Mouse (Mus musculus) ovary, adult 2 months (tissue): ENCODE results near the gene Majin. TPM values are rescaled to one million over a fixed set of nuclear protein-coding genes. Genes with fewer than 3 reads are reported as not detected.

Experiments
- polyA plus RNA-seq: library from polyadenylated mRNA; depleted of rRNA; stranded (reverse); fragments of >200 nt; gene quantifications from 2 replicates; pipeline ENCODE4 v1.2.3, GENCODE M21; 2012; rRNA removed

Gene Majin
- polyA plus RNA-seq, result 0.44 and 0.75 TPM in 2 replicates

DNA sequence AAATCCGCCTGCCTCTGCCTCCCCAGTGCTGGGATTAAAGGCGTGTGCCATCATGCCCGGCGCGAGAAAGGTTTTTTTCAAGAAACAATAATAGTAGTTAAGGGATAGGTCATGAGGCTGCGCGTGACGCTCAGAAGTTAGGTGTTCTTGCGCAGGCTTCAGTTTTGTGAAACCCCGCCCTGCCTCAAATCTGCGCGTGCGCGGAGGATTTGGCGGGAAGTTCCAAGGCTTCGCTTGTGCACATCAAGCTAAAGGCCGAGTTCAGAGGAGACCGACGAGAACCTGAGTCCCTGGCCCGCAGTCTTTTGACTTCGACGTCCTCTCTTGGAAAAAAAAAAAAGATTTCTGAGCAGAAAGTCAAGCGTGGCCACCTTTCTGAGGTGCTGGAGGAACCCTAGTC, at the start of gene Majin:
Gene Majin, plus strand, starts transcription at position 258 of the 400 bp plus-strand sequence.

DNA sequence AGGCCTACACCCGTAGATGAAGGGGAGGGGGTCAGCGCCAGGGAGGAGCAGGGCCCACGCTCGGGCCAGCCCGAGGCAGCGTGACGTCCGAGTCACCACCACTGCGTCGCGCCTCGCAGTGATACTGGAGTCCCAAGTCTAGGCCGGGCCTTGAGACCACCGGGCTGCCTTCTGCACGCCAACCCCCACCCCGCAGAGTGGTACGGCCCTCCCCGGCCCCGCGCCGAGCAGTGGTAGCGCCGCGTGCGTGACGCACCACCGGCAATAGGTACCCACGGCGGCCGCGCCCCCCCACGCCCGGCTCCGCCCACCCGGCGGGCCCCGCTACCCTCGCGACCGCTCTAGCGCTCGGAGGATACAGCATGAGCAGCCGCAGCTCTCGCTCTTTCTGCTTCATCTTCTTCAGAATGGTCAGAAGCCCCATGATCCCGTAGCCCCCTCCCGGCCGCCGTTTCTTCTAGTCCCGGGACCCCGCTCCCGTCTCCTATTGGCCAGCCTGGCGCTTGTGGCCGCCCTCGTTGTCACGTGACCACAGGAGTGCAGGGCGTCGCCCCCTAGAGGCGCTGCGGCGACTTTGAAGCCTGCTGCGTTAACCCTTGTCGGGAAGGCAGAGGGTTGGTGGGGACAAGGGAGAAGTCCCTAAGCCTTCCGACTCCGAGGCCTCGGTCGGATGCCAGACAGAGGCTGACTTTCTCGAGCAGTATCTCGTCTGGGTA, 43.4 kb upstream of the Majin start, which contains the start of gene Batf2:
Gene Batf2, plus strand, starts transcription at position 306 of the 716 bp plus-strand sequence.

DNA sequence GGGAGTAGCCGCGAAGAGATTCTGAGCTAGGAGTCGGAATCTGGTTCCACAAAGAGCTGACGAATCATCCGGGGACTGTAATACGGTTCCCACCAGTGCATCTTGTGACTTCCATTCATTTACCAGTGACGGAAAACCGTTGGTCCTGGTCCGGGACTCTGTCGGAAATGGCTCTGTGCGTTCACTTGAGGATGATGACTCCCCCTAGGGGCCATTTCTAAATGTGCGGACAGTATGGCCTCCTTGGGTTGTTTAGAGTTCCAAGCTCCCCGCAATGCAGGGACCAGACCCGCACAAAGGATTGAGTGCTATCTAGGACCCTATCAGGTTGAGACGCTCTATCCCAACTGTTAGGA, 42.8 kb upstream of the Majin start, which contains the start of gene Arl2:
Gene Arl2, minus strand, starts transcription at position 155 of the 356 bp plus-strand sequence.

DNA sequence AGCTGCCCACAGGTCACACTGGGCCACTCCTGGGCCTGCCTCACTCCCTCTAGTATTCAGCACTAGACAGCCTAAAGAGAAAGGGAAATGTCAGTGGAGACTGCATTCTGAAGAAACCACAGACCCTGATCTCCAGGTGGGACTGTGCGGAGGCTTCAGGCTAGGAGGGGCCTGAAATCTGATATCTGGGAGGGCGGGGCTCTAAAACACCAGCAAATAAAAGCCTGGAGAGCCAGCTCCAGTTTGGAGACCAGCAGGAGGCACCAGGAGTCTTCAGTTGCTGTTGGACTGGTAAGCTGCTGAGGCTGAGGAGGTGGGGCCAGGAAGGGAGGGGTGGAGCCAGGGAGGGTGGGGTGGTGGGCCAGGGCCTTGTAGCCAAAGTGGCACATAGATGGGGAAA, 41.9 kb downstream of the Majin start, which contains the start of gene Gpha2:
Gene Gpha2, plus strand, starts transcription at position 246 of the 400 bp plus-strand sequence.

DNA sequence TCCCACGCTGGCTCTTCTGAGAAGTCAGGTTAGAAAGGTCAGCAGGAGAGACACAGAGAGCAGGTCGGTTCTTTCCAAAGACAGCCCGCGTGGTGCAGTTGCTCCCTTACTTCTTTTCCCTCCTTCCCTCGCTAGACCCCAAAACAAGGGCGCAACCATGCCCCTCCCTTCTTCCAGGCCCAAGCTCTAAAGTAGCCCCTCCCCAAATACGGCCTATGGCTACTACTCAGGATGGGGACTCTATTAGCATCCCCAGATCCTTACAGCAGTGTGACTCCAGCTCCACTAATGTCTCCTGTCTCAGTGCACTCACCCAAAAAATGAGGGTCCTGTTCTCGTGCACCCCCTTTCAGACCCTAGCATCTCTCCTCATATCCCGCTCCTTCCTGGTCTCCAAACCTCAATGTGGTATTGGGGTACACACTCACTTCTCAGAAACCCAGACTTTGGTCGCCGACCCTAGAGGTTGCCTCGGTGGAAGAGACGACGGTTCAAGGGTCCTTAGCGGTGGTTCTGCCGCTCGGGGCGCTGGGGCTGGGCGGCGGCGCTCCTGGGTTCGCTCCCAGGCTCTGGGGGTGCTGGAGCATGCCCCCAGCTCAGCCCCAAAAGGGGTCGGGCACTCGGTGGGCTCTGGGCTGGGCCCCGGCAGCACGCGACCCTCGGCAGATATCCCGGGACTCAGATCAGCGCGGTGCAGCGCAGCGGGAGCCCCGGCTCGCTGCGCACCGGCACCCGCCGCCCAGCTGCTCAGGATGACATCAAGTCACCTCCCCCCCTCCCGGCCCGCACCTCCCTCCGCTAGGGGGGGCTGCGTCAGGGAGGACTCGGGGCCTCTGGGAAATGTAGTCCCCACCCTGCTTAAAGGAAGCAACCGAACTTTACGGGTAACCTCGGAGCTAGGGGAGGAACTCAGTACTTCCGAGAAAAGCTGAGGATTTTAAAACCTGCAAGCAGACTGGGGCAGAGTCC, 51.2 kb downstream of the Majin start, which contains the start of gene Ppp2r5b:
Gene Ppp2r5b, minus strand, starts transcription at position 789 of the 969 bp plus-strand sequence.

DNA sequence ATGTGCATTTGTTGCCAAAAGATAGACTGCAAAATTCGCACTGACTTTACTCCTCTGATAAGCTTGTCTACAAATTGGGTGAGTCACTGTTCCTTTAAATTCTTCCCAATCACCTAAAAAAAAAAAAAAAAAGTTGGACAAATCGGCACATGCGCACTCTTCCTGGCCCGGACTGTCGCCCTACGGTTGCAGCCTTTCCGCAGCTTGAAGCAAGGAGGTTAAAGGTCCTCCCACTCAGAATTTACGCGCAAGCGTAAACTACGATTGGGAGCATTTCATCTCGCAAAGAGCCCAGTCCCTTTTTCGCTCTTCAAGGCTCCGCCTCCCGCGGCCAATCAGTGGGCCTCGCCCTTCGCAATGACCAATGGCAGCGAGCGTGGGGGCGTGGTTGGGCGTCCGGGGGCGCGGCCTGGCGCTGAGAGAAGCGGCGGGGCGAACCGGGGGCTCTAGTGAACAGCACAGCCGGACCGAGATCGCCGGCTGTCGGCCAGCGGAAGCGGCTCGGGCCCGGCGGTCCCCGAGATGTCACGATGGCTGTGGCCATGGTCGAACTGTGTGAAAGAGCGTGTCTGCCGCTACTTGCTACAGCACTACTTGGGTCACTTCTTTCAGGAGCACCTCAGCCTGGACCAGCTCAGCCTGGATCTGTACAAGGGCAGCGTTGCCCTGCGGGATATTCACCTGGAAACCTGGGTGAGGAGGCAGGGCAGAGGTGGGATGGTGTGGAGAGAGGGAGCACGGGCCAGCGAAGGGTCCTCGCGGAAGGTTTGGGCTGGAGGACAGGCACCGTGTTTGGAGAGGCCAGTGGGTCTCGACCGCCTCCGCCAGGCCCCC, 57.3 kb downstream of the Majin start, which contains the start of gene Atg2a:
Gene Atg2a, plus strand, starts transcription at position 395 of the 834 bp plus-strand sequence.

Other genes with a start within 250 kb of the Majin start
- 29.1 and 51.7 TPM in 2 replicates for gene Pola2, start 220.2 kb upstream of the Majin start, polyA plus RNA-seq
- gene Slc22a20, start 198.2 kb upstream of the Majin start, polyA plus RNA-seq, result not detected in 2 replicates
- gene Capn1, start 168.5 kb upstream of the Majin start, polyA plus RNA-seq, result 43.3 and 43.5 TPM in 2 replicates
- 67.4 and 71.4 TPM in 2 replicates for gene Syvn1, start 137.8 kb upstream of the Majin start, polyA plus RNA-seq
- gene Mrpl49, start 126.6 kb upstream of the Majin start, polyA plus RNA-seq, result 18.5 and 22.7 TPM in 2 replicates
- gene Fau, start 126.5 kb upstream of the Majin start, polyA plus RNA-seq, result 2,067 and 2,719 TPM in 2 replicates
- gene Znhit2, start 123.2 kb upstream of the Majin start, polyA plus RNA-seq, result 98.8 and 129 TPM in 2 replicates
- 64.3 and 73.1 TPM in 2 replicates for gene Tm7sf2, start 116.0 kb upstream of the Majin start, polyA plus RNA-seq
- 102 and 114 TPM in 2 replicates for gene Vps51, start 107.2 kb upstream of the Majin start, polyA plus RNA-seq
- not detected in 2 replicates for gene Tmem262, start 104.4 kb upstream of the Majin start, polyA plus RNA-seq
- gene Gm28374, start 102.1 kb upstream of the Majin start, polyA plus RNA-seq, result 0.52 and 0.77 TPM in 2 replicates
- gene Zfpl1, start 99.4 kb upstream of the Majin start, polyA plus RNA-seq, result 107 and 147 TPM in 2 replicates
- gene Cdca5, start 99.4 kb upstream of the Majin start, polyA plus RNA-seq, result 5.0 and 7.6 TPM in 2 replicates
- not detected in 2 replicates for gene AC131692.1, start 90.0 kb upstream of the Majin start, polyA plus RNA-seq
- gene Naaladl1, start 78.6 kb upstream of the Majin start, polyA plus RNA-seq, result 0.57 and 0.89 TPM in 2 replicates
- gene Sac3d1, start 65.7 kb upstream of the Majin start, polyA plus RNA-seq, result 95.3 and 147 TPM in 2 replicates
- 30.1 and 33.9 TPM in 2 replicates for gene Snx15, start 56.1 kb upstream of the Majin start, polyA plus RNA-seq
- 5.3 and 8.6 TPM in 2 replicates for gene Batf2, start 43.4 kb upstream of the Majin start, polyA plus RNA-seq
- 157 and 174 TPM in 2 replicates for gene Arl2, start 42.8 kb upstream of the Majin start, polyA plus RNA-seq
- gene Gpha2, start 42.0 kb downstream of the Majin start, polyA plus RNA-seq, result 58.5 and 77.5 TPM in 2 replicates
- 108 and 236 TPM in 2 replicates for gene Ppp2r5b, start 51.5 kb downstream of the Majin start, polyA plus RNA-seq
- 59.3 and 62.5 TPM in 2 replicates for gene Atg2a, start 57.3 kb downstream of the Majin start, polyA plus RNA-seq
- gene Ehd1, start 92.3 kb downstream of the Majin start, polyA plus RNA-seq, result 255 and 442 TPM in 2 replicates
- gene Cdc42bpg, start 122.1 kb downstream of the Majin start, polyA plus RNA-seq, result 22.0 and 23.7 TPM in 2 replicates
- 91.9 and 113 TPM in 2 replicates for gene Men1, start 150.6 kb downstream of the Majin start, polyA plus RNA-seq
- gene Map4k2, start 156.7 kb downstream of the Majin start, polyA plus RNA-seq, result 169 and 208 TPM in 2 replicates
- 206 and 238 TPM in 2 replicates for gene Sf1, start 179.3 kb downstream of the Majin start, polyA plus RNA-seq
- gene Pygm, start 200.0 kb downstream of the Majin start, polyA plus RNA-seq, result 19.9 and 23.9 TPM in 2 replicates
- gene Rasgrp2, start 215.0 kb downstream of the Majin start, polyA plus RNA-seq, result 86.4 and 103 TPM in 2 replicates
- 5.9 and 11.2 TPM in 2 replicates for gene Nrxn2, start 234.3 kb downstream of the Majin start, polyA plus RNA-seq